Mouse (Mus musculus) cerebellum, adult 2 months (tissue): ENCODE results near the gene Rmdn3. TPM values are rescaled to one million over a fixed set of nuclear protein-coding genes. Genes with fewer than 3 reads are reported as not detected.

Experiments
- DNase-seq, 2 experiments: peaks; one replicate each; pipeline ENCODE4 v3.0.0; 2021
- H3K27ac ChIP-seq: fragments of 200-500 bp; 2 replicates; pipeline ENCODE4 v1.5.1; 2012; ENCODE audit warnings: low read length, control low read depth, inconsistent platforms; ENCODE audit not compliant: insufficient read depth
- H3K27me3 ChIP-seq: fragments of 200-500 bp; 2 replicates; pipeline ENCODE4 v1.6.1; 2012; ENCODE audit warnings: inconsistent platforms, mild to moderate bottlenecking, low read length, moderate library complexity; ENCODE audit not compliant: control insufficient read depth, insufficient read depth
- H3K4me1 ChIP-seq: fragments of 200-500 bp; 2 replicates; pipeline ENCODE4 v1.6.1; 2011; ENCODE audit warnings: low read length; ENCODE audit not compliant: control insufficient read depth, insufficient read depth
- H3K4me3 ChIP-seq: fragments of 200-500 bp; replicated peaks from 2 replicates; pipeline ENCODE3; 2011; ENCODE audit warnings: mild to moderate bottlenecking, low read depth, low read length, control low read depth; ENCODE audit not compliant: insufficient read depth
- CTCF ChIP-seq: fragments of 200-500 bp; IDR thresholded peaks from 2 replicates; pipeline ENCODE4 v1.5.1; 2011; ENCODE audit warnings: low read depth, mild to moderate bottlenecking, control low read depth, low read length, moderate library complexity, borderline replicate concordance; ENCODE audit not compliant: insufficient read depth
- POLR2A ChIP-seq: fragments of 200-500 bp; IDR thresholded peaks from 2 replicates; pipeline ENCODE4 v1.6.1; 2011; ENCODE audit warnings: low read length, control low read depth, borderline replicate concordance; ENCODE audit not compliant: insufficient read depth
- WGBS: fragments of 180-500 bp; shearing (Covaris S2); methylation state at CpG from one replicate; pipeline ENCODE4 v1.1.7; 2018; 5-methylcytosine and 5-hydroxymethylcytosine counted together
- polyA plus RNA-seq: library from polyadenylated mRNA; depleted of rRNA; stranded (reverse); fragments of >200 nt; gene quantifications from 2 replicates; pipeline ENCODE4 v1.2.3, GENCODE M21; 2012

Gene Rmdn3
- polyA plus RNA-seq, 1 experiment, result 95.0 TPM

- 89% methylated on average over 6 of the region's 6 CpGs for WGBS
These were observed 4.6 kb downstream of the Rmdn3 start for GRCm38 (mm10) chr2:119152255-119152654.

GRCm38 (mm10) chr2:119147775-119148174, 9.1 kb downstream of the Rmdn3 start:
- no peak for DNase-seq
- H3K27ac ChIP-seq, result no peak overlapping the region
- H3K4me3 ChIP-seq, result no peak overlapping the region
- H3K4me1 ChIP-seq, result no peaks in the 10 kb centered on the region
- WGBS, result 91% methylated on average over 8 of the region's 8 CpGs
- H3K27me3 ChIP-seq, result no peaks in the 10 kb centered on the region
- TF ChIP-seq CTCF (no peak), POLR2A (no peak)

More at GRCm38 (mm10) chr2:119152255-119152654, 4.6 kb downstream of the Rmdn3 start:
- H3K4me1 ChIP-seq, result peaks cover 3% of the 10 kb centered on the region
- TF ChIP-seq POLR2A, result no peak
- no peak for TF ChIP-seq CTCF
- no peak for DNase-seq
- H3K4me3 ChIP-seq, result no peak overlapping the region
- H3K27me3 ChIP-seq, result no peaks in the 10 kb centered on the region
- H3K27ac ChIP-seq, result no peak overlapping the region

- WGBS, result 77% methylated on average over 22 of the region's 22 CpGs
- H3K4me3 ChIP-seq, result no peak overlapping the region
- TF ChIP-seq CTCF (no peak), POLR2A (no peak)
- H3K27ac ChIP-seq, result no peak overlapping the region
- H3K27me3 ChIP-seq, result no peaks in the 10 kb centered on the region
- no peaks in the 10 kb centered on the region for H3K4me1 ChIP-seq
- no peak for DNase-seq
These were observed 9.6 kb downstream of the Rmdn3 start for GRCm38 (mm10) chr2:119147160-119147678.

- no peak overlapping the region for H3K4me3 ChIP-seq
- no peaks in the 10 kb centered on the region for H3K4me1 ChIP-seq
- 87% methylated on average over 6 of the region's 6 CpGs for WGBS
- no peak for TF ChIP-seq CTCF
- TF ChIP-seq POLR2A, result no peak
- DNase-seq, result no peak
- no peak overlapping the region for H3K27ac ChIP-seq
- H3K27me3 ChIP-seq, result no peaks in the 10 kb centered on the region
These were observed 10.4 kb downstream of the Rmdn3 start for GRCm38 (mm10) chr2:119146435-119146834.

- H3K27me3 ChIP-seq, result no peaks in the 10 kb centered on the region
- no peak overlapping the region for H3K4me3 ChIP-seq
- H3K4me1 ChIP-seq, result no peaks in the 10 kb centered on the region
- TF ChIP-seq POLR2A, result no peak
- no peak overlapping the region for H3K27ac ChIP-seq
- no peak for DNase-seq
- WGBS, result 91% methylated on average over 2 of the region's 2 CpGs
These were observed 11.6 kb downstream of the Rmdn3 start for GRCm38 (mm10) chr2:119145199-119145598.

GRCm38 (mm10) chr2:119136346-119136898, 20.4 kb downstream of the Rmdn3 start:
- DNase-seq, result no peak
- Histone ChIP-seq H3K27me3 (no peaks in the 10 kb centered on the region), H3K27ac (no peak overlapping the region), H3K4me3 (no peak overlapping the region), H3K4me1 (no peaks in the 10 kb centered on the region)
- no peak for TF ChIP-seq POLR2A
- TF ChIP-seq CTCF, result no peak
- 88% methylated on average over 5 of the region's 5 CpGs for WGBS

GRCm38 (mm10) chr2:119113121-119113925, 43.5 kb downstream of the Rmdn3 start:
- TF ChIP-seq CTCF (no peak), POLR2A (no peak)
- Histone ChIP-seq H3K4me3 (peak overlapping the region; percentile 85), H3K4me1 (no peaks in the 10 kb centered on the region), H3K27me3 (no peaks in the 10 kb centered on the region), H3K27ac (no peak overlapping the region)
- 6% methylated on average over 20 of the region's 20 CpGs for WGBS
- DNase-seq, result no peak

GRCm38 (mm10) chr2:119112438-119113112, 44.3 kb downstream of the Rmdn3 start, which contains the start of gene Rad51:
Rad51 (plus strand) TSS chr2:119112793.
- no peaks in the 10 kb centered on the region for H3K4me1 ChIP-seq
- H3K27me3 ChIP-seq, result no peaks in the 10 kb centered on the region
- peak; percentile 85 to 91 for DNase-seq
- WGBS, result under 1% methylated on average over 51 of the region's 51 CpGs
- TF ChIP-seq POLR2A (peak; percentile 82; the same call in 1 of the 2 replicates), CTCF (no peak)
- H3K27ac ChIP-seq, result peak within 1 kb of the TSS; percentile 75
- peak within 1 kb of the TSS; percentile 85 for H3K4me3 ChIP-seq
